Mouse (Mus musculus): ENCODE measurements around the gene Mas1.

GRCm38 (mm10) chr17:12832657-12833056 is 35.3 kb downstream of the Mas1 start:
- TF ChIP-seq GATA1 (IDR thresholded peaks at IDR 0.05; ENCODE audit: borderline replicate concordance, low read length) (no peak), FLI1 (IDR thresholded peaks at IDR 0.05; ENCODE audit: low read length) (no peak)

Measured in megakaryocyte, embryonic 14.5 days (primary cell).